Mouse (Mus musculus): ENCODE data around the gene Olfr64. TPM values are rescaled to one million over a fixed set of nuclear protein-coding genes. Genes with fewer than 3 reads are reported as not detected.

Olfr64 gene
- polyA plus RNA-seq (2015; fragmentation: Illumina TruSeq; extraction: RNeasy Lipid Tissue Mini Kit (QIAGEN cat#74804); ENCODE audit: low read depth, low replicate concordance) = not detected

DNA sequence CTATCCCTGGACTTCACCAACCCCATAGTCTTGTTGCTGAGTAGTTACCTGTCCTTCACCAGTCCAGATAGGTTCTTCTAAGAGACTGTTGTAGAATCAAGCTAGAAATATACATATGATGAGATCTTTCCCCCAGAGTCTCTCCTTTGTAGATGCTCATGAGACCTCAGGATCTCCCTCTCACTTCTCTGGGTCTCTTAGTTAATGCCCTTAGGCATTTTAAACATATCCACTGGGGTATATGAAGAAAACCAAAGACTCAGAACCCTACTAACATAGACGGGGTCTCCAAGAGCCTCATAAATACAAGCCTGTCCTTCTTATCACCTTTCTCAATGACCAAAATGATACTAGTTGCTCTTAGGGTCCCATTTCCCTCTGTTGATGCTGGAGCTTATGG lies at the start of gene Olfr64:
Gene Olfr64 (minus strand): TSS at position 101 of the 400 bp plus-strand sequence.

DNA sequence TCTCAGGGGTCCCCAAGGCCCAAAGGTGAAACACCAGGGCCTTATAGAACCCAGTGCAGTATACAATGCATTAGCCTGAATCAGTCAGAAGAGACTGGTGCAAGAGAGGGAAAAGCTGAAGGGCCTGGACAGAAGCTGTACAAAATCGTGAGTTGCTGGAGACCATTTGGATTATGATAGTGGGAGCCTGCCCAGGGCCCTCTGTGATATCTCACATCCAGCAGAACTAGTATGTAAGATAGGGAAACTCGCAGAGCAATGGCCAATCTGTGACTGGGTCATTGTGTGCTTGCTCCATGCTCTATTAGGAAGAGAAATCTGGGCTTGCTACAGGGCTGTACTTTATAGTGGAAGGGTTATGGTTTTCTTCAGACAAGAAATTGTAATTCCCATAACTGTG lies 40.0 kb upstream of the Olfr64 start, which contains the start of gene Olfr632:
Gene Olfr632 (plus strand): TSS at position 84 of the 400 bp plus-strand sequence.

DNA sequence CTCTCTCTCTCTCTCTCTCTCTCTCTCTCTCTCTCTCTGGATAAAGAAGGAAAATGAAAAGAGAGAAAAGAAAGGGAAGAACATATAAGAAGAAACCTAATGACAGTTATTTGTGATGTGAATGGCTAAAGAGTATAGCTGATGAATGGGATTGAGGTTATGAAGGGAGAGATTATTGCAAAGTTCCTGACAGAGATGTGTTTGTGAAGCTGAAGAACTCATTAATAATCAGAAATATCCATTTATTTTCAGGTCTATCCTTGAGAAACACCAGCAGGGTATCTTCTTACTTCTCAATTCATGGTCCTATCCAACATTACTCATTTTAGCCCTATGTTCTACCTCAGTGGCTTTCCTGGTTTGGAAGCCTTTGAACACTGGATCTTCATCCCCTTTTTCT lies 34.2 kb upstream of the Olfr64 start, which contains the start of gene Olfr631:
Gene Olfr631 (plus strand): TSS at position 301 of the 400 bp plus-strand sequence.

DNA sequence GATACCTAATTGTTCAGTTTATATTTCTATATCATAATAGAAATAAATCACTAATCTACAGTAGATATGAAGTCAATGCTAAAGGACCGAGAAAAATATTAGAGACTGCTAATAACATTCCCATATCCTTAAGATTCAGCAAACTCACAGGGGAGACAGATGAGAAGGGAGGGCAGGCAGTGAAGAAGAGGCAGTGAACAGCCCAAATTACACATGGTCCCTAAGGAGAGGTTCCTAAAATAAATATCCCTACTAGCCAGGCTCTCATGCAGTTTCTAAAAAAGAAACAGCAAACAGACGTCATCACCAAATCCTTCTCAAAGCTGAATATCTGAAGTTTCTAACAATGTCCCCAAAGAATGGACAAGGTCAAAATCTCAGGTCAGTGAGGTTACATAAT lies 8.9 kb upstream of the Olfr64 start, which contains the start of gene Olfr65:
Gene Olfr65 (plus strand): TSS at position 301 of the 400 bp plus-strand sequence.

DNA sequence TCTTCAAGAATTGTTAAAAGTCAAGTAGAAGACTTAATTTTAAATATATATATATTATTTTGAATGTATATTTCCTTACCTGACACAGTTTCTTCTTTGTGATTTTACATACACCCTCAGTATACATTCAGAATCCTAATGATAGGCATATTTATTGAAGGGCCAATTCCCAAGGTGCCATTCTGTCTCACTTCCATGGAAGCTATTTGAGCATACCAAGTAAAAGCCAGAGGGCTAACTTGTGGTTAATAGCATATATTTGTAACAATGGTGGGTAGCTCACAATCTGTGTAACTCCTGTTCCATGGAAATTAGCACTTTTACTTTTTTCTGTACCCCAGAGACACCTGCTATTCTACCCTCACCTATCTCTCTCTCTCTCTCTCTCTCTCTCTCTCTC lies 8.1 kb downstream of the Olfr64 start, which contains the start of gene Olfr66:
Gene Olfr66 (minus strand): TSS at position 101 of the 400 bp plus-strand sequence.

DNA sequence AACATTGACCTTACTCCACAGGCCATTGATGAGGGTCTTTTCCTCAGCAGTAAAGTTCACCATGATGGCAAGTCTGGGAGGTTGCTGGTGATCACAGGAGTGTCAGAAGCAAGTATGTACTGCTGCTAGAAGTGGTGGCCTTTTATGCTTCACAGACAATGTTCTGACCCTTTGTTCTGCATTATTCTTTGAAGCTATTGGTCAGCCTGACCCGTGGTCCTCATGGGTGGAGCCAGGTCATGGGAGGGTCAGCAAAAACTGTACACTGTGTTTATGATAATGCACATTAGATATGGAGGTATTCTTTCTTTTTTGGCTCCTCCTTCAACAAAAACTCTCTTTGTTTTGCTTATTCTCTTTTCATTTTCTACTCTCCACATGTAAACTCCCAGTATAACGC lies 41.2 kb downstream of the Olfr64 start, which contains the start of gene Hbb-y:
Gene Hbb-y (minus strand): TSS at position 127 of the 400 bp plus-strand sequence.

DNA sequence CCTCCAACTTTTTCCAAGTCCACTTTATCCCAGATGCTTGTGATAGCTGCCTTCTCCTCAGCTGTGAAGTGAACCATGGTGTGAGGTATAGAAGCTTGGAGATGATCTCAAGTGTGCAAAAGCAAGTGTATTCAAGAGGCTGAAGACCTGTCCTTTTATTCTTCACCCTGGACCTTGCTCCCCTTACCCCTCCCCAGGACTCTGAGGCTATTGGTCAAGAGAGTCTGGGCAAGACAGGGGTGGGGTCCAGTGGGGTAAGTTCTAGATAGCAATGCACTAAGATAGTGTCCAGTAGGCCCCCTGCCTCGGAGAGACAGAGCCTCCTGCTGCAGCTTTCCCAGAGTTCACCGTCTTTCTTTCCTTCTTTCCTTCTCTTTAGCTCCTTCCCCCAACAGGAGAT lies 51.3 kb downstream of the Olfr64 start, which contains the start of gene Hbb-bh1:
Gene Hbb-bh1 (minus strand): TSS at position 131 of the 400 bp plus-strand sequence.

DNA sequence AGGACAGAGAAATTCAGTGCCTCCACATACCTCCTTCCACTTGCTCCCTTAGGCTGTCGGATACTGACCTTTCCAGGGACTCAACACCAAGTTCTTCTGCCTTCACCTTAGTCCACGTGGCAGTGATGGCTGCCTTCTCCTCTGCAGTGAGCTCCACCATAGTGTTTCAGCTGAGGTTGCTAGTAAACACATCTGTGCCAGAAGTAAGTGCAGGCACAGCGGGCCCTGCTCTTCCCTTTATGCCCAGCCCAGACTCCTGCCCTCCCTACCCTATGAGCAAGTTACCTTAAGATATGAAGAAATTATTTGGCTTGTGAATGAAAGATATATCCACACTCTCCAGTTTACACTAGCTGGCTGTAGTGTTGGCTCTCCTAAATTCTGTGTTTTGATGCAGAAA lies 54.0 kb downstream of the Olfr64 start, which contains the start of gene Hbb-bh2:
Gene Hbb-bh2 (minus strand): TSS at position 253 of the 400 bp plus-strand sequence.

Other genes starting within 250 kb of the Olfr64 start
- not detected for gene Olfr623, start 230.8 kb downstream of the Olfr64 start, polyA plus RNA-seq (2015; fragmentation: Illumina TruSeq; extraction: RNeasy Lipid Tissue Mini Kit (QIAGEN cat#74804); ENCODE audit: low read depth, low replicate concordance)
- gene Olfr624, start 223.3 kb downstream of the Olfr64 start, polyA plus RNA-seq (2015; fragmentation: Illumina TruSeq; extraction: RNeasy Lipid Tissue Mini Kit (QIAGEN cat#74804); ENCODE audit: low read depth, low replicate concordance) = not detected
- gene Olfr625-ps1, start 211.8 kb downstream of the Olfr64 start, polyA plus RNA-seq (2015; fragmentation: Illumina TruSeq; extraction: RNeasy Lipid Tissue Mini Kit (QIAGEN cat#74804); ENCODE audit: low read depth, low replicate concordance) = not detected
- gene Olfr243, start 179.8 kb downstream of the Olfr64 start, polyA plus RNA-seq (2015; fragmentation: Illumina TruSeq; extraction: RNeasy Lipid Tissue Mini Kit (QIAGEN cat#74804); ENCODE audit: low read depth, low replicate concordance) = not detected
- gene Olfr628, start 164.1 kb downstream of the Olfr64 start, polyA plus RNA-seq (2015; fragmentation: Illumina TruSeq; extraction: RNeasy Lipid Tissue Mini Kit (QIAGEN cat#74804); ENCODE audit: low read depth, low replicate concordance) = not detected
- gene Olfr629, start 149.5 kb downstream of the Olfr64 start, polyA plus RNA-seq (2015; fragmentation: Illumina TruSeq; extraction: RNeasy Lipid Tissue Mini Kit (QIAGEN cat#74804); ENCODE audit: low read depth, low replicate concordance) = not detected
- gene Olfr630, start 137.2 kb downstream of the Olfr64 start, polyA plus RNA-seq (2015; fragmentation: Illumina TruSeq; extraction: RNeasy Lipid Tissue Mini Kit (QIAGEN cat#74804); ENCODE audit: low read depth, low replicate concordance) = not detected
- gene Olfr69, start 122.9 kb downstream of the Olfr64 start, polyA plus RNA-seq (2015; fragmentation: Illumina TruSeq; extraction: RNeasy Lipid Tissue Mini Kit (QIAGEN cat#74804); ENCODE audit: low read depth, low replicate concordance) = not detected
- not detected for gene Olfr68, start 114.8 kb downstream of the Olfr64 start, polyA plus RNA-seq (2015; fragmentation: Illumina TruSeq; extraction: RNeasy Lipid Tissue Mini Kit (QIAGEN cat#74804); ENCODE audit: low read depth, low replicate concordance)
- gene Olfr67, start 102.7 kb downstream of the Olfr64 start, polyA plus RNA-seq (2015; fragmentation: Illumina TruSeq; extraction: RNeasy Lipid Tissue Mini Kit (QIAGEN cat#74804); ENCODE audit: low read depth, low replicate concordance) = not detected
- 154 TPM for gene Hbb-bt, start 80.5 kb downstream of the Olfr64 start, polyA plus RNA-seq (2015; fragmentation: Illumina TruSeq; extraction: RNeasy Lipid Tissue Mini Kit (QIAGEN cat#74804); ENCODE audit: low read depth, low replicate concordance)
- gene Hbb-bs, start 66.4 kb downstream of the Olfr64 start, polyA plus RNA-seq (2015; fragmentation: Illumina TruSeq; extraction: RNeasy Lipid Tissue Mini Kit (QIAGEN cat#74804); ENCODE audit: low read depth, low replicate concordance) = 1,248 TPM
- gene Hbb-bh2, start 54.0 kb downstream of the Olfr64 start, polyA plus RNA-seq (2015; fragmentation: Illumina TruSeq; extraction: RNeasy Lipid Tissue Mini Kit (QIAGEN cat#74804); ENCODE audit: low read depth, low replicate concordance) = not detected
- not detected for gene Hbb-bh1, start 51.3 kb downstream of the Olfr64 start, polyA plus RNA-seq (2015; fragmentation: Illumina TruSeq; extraction: RNeasy Lipid Tissue Mini Kit (QIAGEN cat#74804); ENCODE audit: low read depth, low replicate concordance)
- not detected for gene Hbb-y, start 41.3 kb downstream of the Olfr64 start, polyA plus RNA-seq (2015; fragmentation: Illumina TruSeq; extraction: RNeasy Lipid Tissue Mini Kit (QIAGEN cat#74804); ENCODE audit: low read depth, low replicate concordance)
- gene Olfr66, start 8.2 kb downstream of the Olfr64 start, polyA plus RNA-seq (2015; fragmentation: Illumina TruSeq; extraction: RNeasy Lipid Tissue Mini Kit (QIAGEN cat#74804); ENCODE audit: low read depth, low replicate concordance) = not detected
- gene Olfr65, start 9.0 kb upstream of the Olfr64 start, polyA plus RNA-seq (2015; fragmentation: Illumina TruSeq; extraction: RNeasy Lipid Tissue Mini Kit (QIAGEN cat#74804); ENCODE audit: low read depth, low replicate concordance) = not detected
- gene Olfr631, start 34.3 kb upstream of the Olfr64 start, polyA plus RNA-seq (2015; fragmentation: Illumina TruSeq; extraction: RNeasy Lipid Tissue Mini Kit (QIAGEN cat#74804); ENCODE audit: low read depth, low replicate concordance) = not detected
- not detected for gene Olfr632, start 39.9 kb upstream of the Olfr64 start, polyA plus RNA-seq (2015; fragmentation: Illumina TruSeq; extraction: RNeasy Lipid Tissue Mini Kit (QIAGEN cat#74804); ENCODE audit: low read depth, low replicate concordance)
- not detected for gene Olfr633, start 50.0 kb upstream of the Olfr64 start, polyA plus RNA-seq (2015; fragmentation: Illumina TruSeq; extraction: RNeasy Lipid Tissue Mini Kit (QIAGEN cat#74804); ENCODE audit: low read depth, low replicate concordance)
- not detected for gene Olfr635, start 76.7 kb upstream of the Olfr64 start, polyA plus RNA-seq (2015; fragmentation: Illumina TruSeq; extraction: RNeasy Lipid Tissue Mini Kit (QIAGEN cat#74804); ENCODE audit: low read depth, low replicate concordance)
- not detected for gene Olfr638, start 104.3 kb upstream of the Olfr64 start, polyA plus RNA-seq (2015; fragmentation: Illumina TruSeq; extraction: RNeasy Lipid Tissue Mini Kit (QIAGEN cat#74804); ENCODE audit: low read depth, low replicate concordance)
- gene Olfr639, start 122.8 kb upstream of the Olfr64 start, polyA plus RNA-seq (2015; fragmentation: Illumina TruSeq; extraction: RNeasy Lipid Tissue Mini Kit (QIAGEN cat#74804); ENCODE audit: low read depth, low replicate concordance) = not detected
- not detected for gene Olfr640, start 131.1 kb upstream of the Olfr64 start, polyA plus RNA-seq (2015; fragmentation: Illumina TruSeq; extraction: RNeasy Lipid Tissue Mini Kit (QIAGEN cat#74804); ENCODE audit: low read depth, low replicate concordance)
- not detected for gene Olfr641, start 141.0 kb upstream of the Olfr64 start, polyA plus RNA-seq (2015; fragmentation: Illumina TruSeq; extraction: RNeasy Lipid Tissue Mini Kit (QIAGEN cat#74804); ENCODE audit: low read depth, low replicate concordance)
- not detected for gene Olfr642, start 158.2 kb upstream of the Olfr64 start, polyA plus RNA-seq (2015; fragmentation: Illumina TruSeq; extraction: RNeasy Lipid Tissue Mini Kit (QIAGEN cat#74804); ENCODE audit: low read depth, low replicate concordance)
- not detected for gene 4930516K23Rik, start 167.0 kb upstream of the Olfr64 start, polyA plus RNA-seq (2015; fragmentation: Illumina TruSeq; extraction: RNeasy Lipid Tissue Mini Kit (QIAGEN cat#74804); ENCODE audit: low read depth, low replicate concordance)
- gene Olfr644, start 177.4 kb upstream of the Olfr64 start, polyA plus RNA-seq (2015; fragmentation: Illumina TruSeq; extraction: RNeasy Lipid Tissue Mini Kit (QIAGEN cat#74804); ENCODE audit: low read depth, low replicate concordance) = not detected
- gene Olfr645, start 191.0 kb upstream of the Olfr64 start, polyA plus RNA-seq (2015; fragmentation: Illumina TruSeq; extraction: RNeasy Lipid Tissue Mini Kit (QIAGEN cat#74804); ENCODE audit: low read depth, low replicate concordance) = not detected
- gene Olfr646, start 210.4 kb upstream of the Olfr64 start, polyA plus RNA-seq (2015; fragmentation: Illumina TruSeq; extraction: RNeasy Lipid Tissue Mini Kit (QIAGEN cat#74804); ENCODE audit: low read depth, low replicate concordance) = not detected
- gene Ubqln5, start 235.3 kb upstream of the Olfr64 start, polyA plus RNA-seq (2015; fragmentation: Illumina TruSeq; extraction: RNeasy Lipid Tissue Mini Kit (QIAGEN cat#74804); ENCODE audit: low read depth, low replicate concordance) = not detected
- gene Olfr643, start 242.9 kb upstream of the Olfr64 start, polyA plus RNA-seq (2015; fragmentation: Illumina TruSeq; extraction: RNeasy Lipid Tissue Mini Kit (QIAGEN cat#74804); ENCODE audit: low read depth, low replicate concordance) = not detected
- gene Ubqln3, start 248.8 kb upstream of the Olfr64 start, polyA plus RNA-seq (2015; fragmentation: Illumina TruSeq; extraction: RNeasy Lipid Tissue Mini Kit (QIAGEN cat#74804); ENCODE audit: low read depth, low replicate concordance) = not detected

Data from brain, adult 10 weeks (tissue).